Mouse (Mus musculus): Measurements from ENCODE around the gene Lamb3. TPM values are rescaled to one million over a fixed set of nuclear protein-coding genes. Genes with fewer than 3 reads are reported as not detected.

Lamb3 gene
- polyA plus RNA-seq, 1 experiment from 2014 or later: 54.5 TPM

DNA sequence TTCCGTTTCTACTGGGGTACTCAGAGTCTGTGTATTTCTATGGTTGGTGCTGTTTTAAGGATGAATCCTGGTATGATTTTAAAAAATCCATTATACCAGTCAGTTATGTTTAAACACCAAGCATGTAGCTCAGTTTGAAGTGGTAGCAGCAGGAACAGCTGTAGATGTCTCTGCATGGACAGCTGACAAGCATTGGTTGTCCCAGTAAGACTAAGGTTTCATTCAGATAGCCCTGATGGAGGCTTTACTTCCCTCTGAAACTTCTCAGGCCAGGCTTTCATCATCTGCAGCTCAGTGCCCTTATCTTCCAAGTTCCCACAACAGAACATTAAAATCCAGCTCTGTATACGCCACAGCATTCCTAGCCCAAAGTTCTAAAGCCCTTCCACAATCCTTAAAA, 25.2 kb downstream of the Lamb3 start:
- peaks cover 3% of the 10 kb centered on the region; the same call in 1 of the 2 replicates for H3K4me1 ChIP-seq (replicated peaks; ENCODE audit: control insufficient read depth, insufficient read depth, low read length)
- H3K9ac ChIP-seq (ENCODE audit: low read length): no peak overlapping the region
- no peaks in the 10 kb centered on the region for H3K36me3 ChIP-seq (ENCODE audit: control insufficient read depth, insufficient read depth, low read length)
- H3K27me3 ChIP-seq (ENCODE audit: control insufficient read depth, insufficient read depth, low read depth, low read length): no peaks in the 10 kb centered on the region
- WGBS: 81% methylated on average over 2 of the region's 2 CpGs
- H3K4me2 ChIP-seq (ENCODE audit: low read depth, low read length): no peak overlapping the region
- H3K27ac ChIP-seq (ENCODE audit: low read length): no peak overlapping the region
- H3K9me3 ChIP-seq (ENCODE audit: control insufficient read depth, low read length): no peaks in the 10 kb centered on the region
- no peak for ATAC-seq (ENCODE audit: low read depth)
- H3K4me3 ChIP-seq (ENCODE audit: low read length): no peak overlapping the region

DNA sequence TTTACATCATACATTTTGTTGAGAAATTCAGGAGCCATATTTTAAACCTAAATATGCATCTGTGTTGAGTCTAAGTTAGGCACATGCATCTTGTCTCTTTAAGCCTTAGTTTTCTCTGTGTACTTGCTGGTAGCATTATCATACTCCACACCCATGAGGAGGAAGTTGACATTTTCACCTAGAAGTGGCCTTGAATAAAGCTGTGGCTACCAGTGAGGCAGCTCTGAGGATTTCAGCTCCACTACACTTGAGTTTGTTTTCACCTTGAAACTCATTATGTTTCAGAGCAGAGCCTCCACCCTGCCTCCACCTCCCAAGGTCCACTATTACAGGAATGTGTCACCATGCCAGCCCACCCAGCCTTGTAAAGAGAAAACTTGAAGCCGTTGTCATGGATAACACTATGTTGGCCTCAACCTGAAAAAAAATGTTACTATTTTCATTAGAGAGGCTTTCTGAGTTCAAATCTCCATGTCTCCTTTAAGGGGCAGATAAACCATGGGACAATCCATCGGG, 26.7 kb downstream of the Lamb3 start:
- no peak overlapping the region for H3K27ac ChIP-seq (ENCODE audit: low read length)
- no peak overlapping the region for H3K4me2 ChIP-seq (ENCODE audit: low read depth, low read length)

GRCm38 (mm10) chr1:193234930-193235329, 27.4 kb downstream of the Lamb3 start:
- Histone ChIP-seq H3K9me3 (ENCODE audit: control insufficient read depth, low read length) (no peaks in the 10 kb centered on the region), H3K4me3 (ENCODE audit: low read length) (no peak overlapping the region), H3K27ac (ENCODE audit: low read length) (no peak overlapping the region), H3K9ac (ENCODE audit: low read length) (no peak overlapping the region), H3K4me2 (ENCODE audit: low read depth, low read length) (no peak overlapping the region), H3K27me3 (ENCODE audit: control insufficient read depth, insufficient read depth, low read depth, low read length) (no peaks in the 10 kb centered on the region), H3K4me1 (replicated peaks; ENCODE audit: control insufficient read depth, insufficient read depth, low read length) (peaks cover 3% of the 10 kb centered on the region; the same call in 1 of the 2 replicates), H3K36me3 (ENCODE audit: control insufficient read depth, insufficient read depth, low read length) (no peaks in the 10 kb centered on the region)
- no peak for ATAC-seq (ENCODE audit: low read depth)
- WGBS: 52% methylated on average over 7 of the region's 7 CpGs

More for the DNA sequence above, 26.7 kb downstream of the Lamb3 start:
- H3K36me3 ChIP-seq (ENCODE audit: control insufficient read depth, insufficient read depth, low read length): no peaks in the 10 kb centered on the region
- H3K9ac ChIP-seq (ENCODE audit: low read length): no peak overlapping the region
- H3K4me1 ChIP-seq (replicated peaks; ENCODE audit: control insufficient read depth, insufficient read depth, low read length): peaks cover 3% of the 10 kb centered on the region; the same call in 1 of the 2 replicates
- no peak for ATAC-seq (ENCODE audit: low read depth)
- no peak overlapping the region for H3K4me3 ChIP-seq (ENCODE audit: low read length)
- 94% methylated on average over 2 of the region's 2 CpGs for WGBS
- no peaks in the 10 kb centered on the region for H3K9me3 ChIP-seq (ENCODE audit: control insufficient read depth, low read length)
- H3K27me3 ChIP-seq (ENCODE audit: control insufficient read depth, insufficient read depth, low read depth, low read length): no peaks in the 10 kb centered on the region

DNA sequence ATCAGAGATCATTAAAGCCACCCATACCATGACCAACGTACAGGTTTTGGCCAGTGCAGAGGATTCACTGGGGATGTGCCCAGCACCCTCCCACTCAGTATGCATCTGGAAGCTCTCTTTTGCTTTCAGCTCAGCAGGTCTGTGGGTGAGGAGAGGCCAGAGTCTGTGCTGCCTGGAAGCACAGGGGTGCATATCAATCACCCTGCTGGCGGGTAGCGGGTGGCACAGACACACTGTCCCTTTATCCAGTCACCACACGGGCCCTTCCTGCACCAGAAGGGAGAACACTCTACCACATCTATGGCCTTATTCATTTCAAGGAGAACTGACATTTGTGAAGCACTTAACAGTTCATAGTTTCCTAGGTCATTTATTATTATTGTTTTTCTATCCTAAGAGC, 30.9 kb downstream of the Lamb3 start:
- Histone ChIP-seq H3K36me3 (ENCODE audit: control insufficient read depth, insufficient read depth, low read length) (no peaks in the 10 kb centered on the region), H3K27ac (ENCODE audit: low read length) (no peak overlapping the region), H3K4me3 (ENCODE audit: low read length) (no peak overlapping the region), H3K9me3 (ENCODE audit: control insufficient read depth, low read length) (no peaks in the 10 kb centered on the region), H3K4me1 (replicated peaks; ENCODE audit: control insufficient read depth, insufficient read depth, low read length) (no peaks in the 10 kb centered on the region; the same call in 1 of the 2 replicates), H3K4me2 (ENCODE audit: low read depth, low read length) (no peak overlapping the region), H3K27me3 (ENCODE audit: control insufficient read depth, insufficient read depth, low read depth, low read length) (no peaks in the 10 kb centered on the region), H3K9ac (ENCODE audit: low read length) (no peak overlapping the region)
- no peak for ATAC-seq (ENCODE audit: low read depth)
- WGBS: 52% methylated on average over 4 of the region's 4 CpGs

GRCm38 (mm10) chr1:193241436-193241835, 33.9 kb downstream of the Lamb3 start:
- Histone ChIP-seq H3K4me1 (replicated peaks; ENCODE audit: control insufficient read depth, insufficient read depth, low read length) (no peaks in the 10 kb centered on the region; the same call in 1 of the 2 replicates), H3K27me3 (ENCODE audit: control insufficient read depth, insufficient read depth, low read depth, low read length) (no peaks in the 10 kb centered on the region), H3K4me3 (ENCODE audit: low read length) (no peak overlapping the region), H3K27ac (ENCODE audit: low read length) (no peak overlapping the region), H3K4me2 (ENCODE audit: low read depth, low read length) (no peak overlapping the region), H3K36me3 (ENCODE audit: control insufficient read depth, insufficient read depth, low read length) (no peaks in the 10 kb centered on the region), H3K9me3 (ENCODE audit: control insufficient read depth, low read length) (no peaks in the 10 kb centered on the region), H3K9ac (ENCODE audit: low read length) (no peak overlapping the region)
- WGBS: 84% methylated on average over 4 of the region's 4 CpGs
- ATAC-seq (ENCODE audit: low read depth): no peak

GRCm38 (mm10) chr1:193242238-193242637, 34.7 kb downstream of the Lamb3 start:
- Histone ChIP-seq H3K36me3 (ENCODE audit: control insufficient read depth, insufficient read depth, low read length) (no peaks in the 10 kb centered on the region), H3K9me3 (ENCODE audit: control insufficient read depth, low read length) (no peaks in the 10 kb centered on the region), H3K9ac (ENCODE audit: low read length) (no peak overlapping the region), H3K4me1 (replicated peaks; ENCODE audit: control insufficient read depth, insufficient read depth, low read length) (no peaks in the 10 kb centered on the region; the same call in 1 of the 2 replicates), H3K4me2 (ENCODE audit: low read depth, low read length) (no peak overlapping the region), H3K27ac (ENCODE audit: low read length) (peak overlapping the region; percentile 67), H3K27me3 (ENCODE audit: control insufficient read depth, insufficient read depth, low read depth, low read length) (no peaks in the 10 kb centered on the region), H3K4me3 (ENCODE audit: low read length) (no peak overlapping the region)
- ATAC-seq (ENCODE audit: low read depth): peak; percentile 97
- WGBS: 44% methylated on average over 8 of the region's 8 CpGs

- peak overlapping the region; percentile 67 for H3K27ac ChIP-seq (ENCODE audit: low read length)
- peak; percentile 55 for ATAC-seq (ENCODE audit: low read depth)
These were observed 35.4 kb downstream of the Lamb3 start for GRCm38 (mm10) chr1:193242863-193243262.

GRCm38 (mm10) chr1:193243571-193244193, 36.2 kb downstream of the Lamb3 start:
- H3K4me2 ChIP-seq (ENCODE audit: low read depth, low read length): no peak overlapping the region
- peak overlapping the region; percentile 55; the same call in 1 of the 2 replicates for H3K27ac ChIP-seq (ENCODE audit: low read length)
- H3K9ac ChIP-seq (ENCODE audit: low read length): no peak overlapping the region
- H3K36me3 ChIP-seq (ENCODE audit: control insufficient read depth, insufficient read depth, low read length): no peaks in the 10 kb centered on the region
- no peaks in the 10 kb centered on the region for H3K9me3 ChIP-seq (ENCODE audit: control insufficient read depth, low read length)
- H3K27me3 ChIP-seq (ENCODE audit: control insufficient read depth, insufficient read depth, low read depth, low read length): no peaks in the 10 kb centered on the region
- ATAC-seq (ENCODE audit: low read depth): no peak
- H3K4me3 ChIP-seq (ENCODE audit: low read length): no peak overlapping the region
- H3K4me1 ChIP-seq (replicated peaks; ENCODE audit: control insufficient read depth, insufficient read depth, low read length): no peaks in the 10 kb centered on the region; the same call in 1 of the 2 replicates
- 40% methylated on average over 10 of the region's 10 CpGs for WGBS

More at GRCm38 (mm10) chr1:193242863-193243262, 35.4 kb downstream of the Lamb3 start:
- Histone ChIP-seq H3K27me3 (ENCODE audit: control insufficient read depth, insufficient read depth, low read depth, low read length) (no peaks in the 10 kb centered on the region), H3K36me3 (ENCODE audit: control insufficient read depth, insufficient read depth, low read length) (no peaks in the 10 kb centered on the region), H3K9ac (ENCODE audit: low read length) (no peak overlapping the region), H3K4me1 (replicated peaks; ENCODE audit: control insufficient read depth, insufficient read depth, low read length) (no peaks in the 10 kb centered on the region; the same call in 1 of the 2 replicates), H3K4me2 (ENCODE audit: low read depth, low read length) (no peak overlapping the region), H3K4me3 (ENCODE audit: low read length) (no peak overlapping the region), H3K9me3 (ENCODE audit: control insufficient read depth, low read length) (no peaks in the 10 kb centered on the region)
- WGBS: 62% methylated on average over 4 of the region's 4 CpGs

- ATAC-seq (ENCODE audit: low read depth): no peak
- H3K9me3 ChIP-seq (ENCODE audit: control insufficient read depth, low read length): no peaks in the 10 kb centered on the region
- H3K9ac ChIP-seq (ENCODE audit: low read length): no peak overlapping the region
- 79% methylated on average over 6 of the region's 6 CpGs for WGBS
- H3K36me3 ChIP-seq (ENCODE audit: control insufficient read depth, insufficient read depth, low read length): no peaks in the 10 kb centered on the region
- H3K4me2 ChIP-seq (ENCODE audit: low read depth, low read length): no peak overlapping the region
- H3K27me3 ChIP-seq (ENCODE audit: control insufficient read depth, insufficient read depth, low read depth, low read length): no peaks in the 10 kb centered on the region
- H3K4me1 ChIP-seq (replicated peaks; ENCODE audit: control insufficient read depth, insufficient read depth, low read length): no peaks in the 10 kb centered on the region; the same call in 1 of the 2 replicates
- no peak overlapping the region for H3K4me3 ChIP-seq (ENCODE audit: low read length)
- H3K27ac ChIP-seq (ENCODE audit: low read length): no peak overlapping the region
These were observed 36.7 kb downstream of the Lamb3 start for GRCm38 (mm10) chr1:193244235-193244634.
